15 mouse cellular contexts compared by ENCODE assay signal in the genomic region with DNA sequence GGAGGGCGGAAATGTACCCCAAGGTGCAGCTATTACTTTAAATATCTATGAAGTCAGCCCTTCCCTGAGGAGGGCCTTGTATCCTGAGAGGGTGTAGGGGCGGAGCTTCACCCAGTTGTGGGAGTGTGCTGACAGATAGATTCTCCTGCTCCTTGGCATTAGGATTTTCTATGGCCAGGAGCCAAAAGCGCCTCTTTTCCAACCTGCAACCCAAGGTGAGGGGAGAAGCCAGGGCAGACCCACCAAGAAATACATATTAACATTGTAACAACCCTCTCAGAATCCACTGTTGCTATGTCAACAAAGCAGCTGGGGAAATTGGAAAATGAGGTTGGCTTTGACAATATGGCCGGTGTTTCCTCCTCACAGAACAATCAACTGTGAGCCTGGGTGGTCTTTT.
"Had no signal": no experiment of that assay in that cellular context is flagged by ENCODE, and none has a peak within 500 bp of the region (broad histone marks: within the 10 kb centered on the region; RNA-seq: fewer than 3 reads in every experiment).

No protein-coding gene starts in this region.

- H3K4me1 ChIP-seq: limb, embryonic 10.5 days; limb, embryonic 13.5 days; lung, embryonic 15.5 days; midbrain, embryonic 12.5 days had no signal

- ATAC-seq: intestine, embryonic 16.5 days; liver, embryonic 12.5 days had no signal

- H3K36me3 ChIP-seq: limb, embryonic 10.5 days; limb, embryonic 13.5 days; liver, embryonic 12.5 days; liver, embryonic 15.5 days; lung, embryonic 15.5 days; midbrain, embryonic 12.5 days had no signal

- H3K9me3 ChIP-seq: limb, embryonic 10.5 days; limb, embryonic 13.5 days; liver, embryonic 12.5 days; liver, embryonic 15.5 days; lung, embryonic 15.5 days; midbrain, embryonic 12.5 days had no signal

- H3K4me2 ChIP-seq: limb, embryonic 13.5 days; liver, embryonic 12.5 days; liver, embryonic 15.5 days; lung, embryonic 15.5 days; midbrain, embryonic 12.5 days had no signal

- H3K27ac ChIP-seq: limb, embryonic 10.5 days; limb, embryonic 13.5 days; liver, embryonic 12.5 days; liver, embryonic 15.5 days; lung, embryonic 15.5 days; macrophage; midbrain, embryonic 12.5 days had no signal

- H3K9ac ChIP-seq: limb, embryonic 13.5 days; liver, embryonic 12.5 days; liver, embryonic 15.5 days; lung, embryonic 15.5 days; midbrain, embryonic 12.5 days had no signal

- H3K27me3 ChIP-seq: limb, embryonic 13.5 days; liver, embryonic 15.5 days; lung, embryonic 15.5 days; midbrain, embryonic 12.5 days had no signal

- H3K4me3 ChIP-seq: limb, embryonic 10.5 days; limb, embryonic 13.5 days; liver, embryonic 12.5 days; liver, embryonic 15.5 days; lung, embryonic 15.5 days; midbrain, embryonic 12.5 days had no signal

- DNase-seq: kidney, adult 18-20 months; kidney, adult 9 months; kidney, postnatal 14 days; kidney, postnatal 4 days; liver; lung, adult 18-20 months; thymus, postnatal 25 days had no signal
